8 mouse cellular contexts compared by ENCODE assay signal in genomic region chrX:98701635-98702034, GRCm38 (mm10).
DNase-seq lines count a peak whose midpoint lies in the region; ATAC-seq and TF ChIP-seq lines count a peak whose summit lies in the region.

No protein-coding gene starts in this region.

- no peak for ATAC-seq in heart, postnatal 0 days (ENCODE audit: insufficient read depth, low read depth)

- no peaks in the 10 kb centered on the region for H3K9me3 ChIP-seq in heart, postnatal 0 days (replicated peaks; ENCODE audit: control insufficient read depth, low read length)
- H3K9me3 ChIP-seq in embryonic facial prominence, embryonic 10.5 days = no peaks in the 10 kb centered on the region
- no peaks in the 10 kb centered on the region for H3K9me3 ChIP-seq in hindbrain, embryonic 10.5 days

- H3K27ac ChIP-seq in heart, postnatal 0 days (ENCODE audit: low read depth) = no peak overlapping the region
- no peak overlapping the region for H3K27ac ChIP-seq in bone marrow, adult 2 months (ENCODE audit: control insufficient read depth, insufficient read depth, low read depth, low read length, poor library complexity)
- no peak overlapping the region for H3K27ac ChIP-seq in embryonic facial prominence, embryonic 10.5 days (replicated peaks)
- H3K27ac ChIP-seq in hindbrain, embryonic 10.5 days = no peak overlapping the region
- no peak overlapping the region for H3K27ac ChIP-seq in small intestine, adult 2 months (ENCODE audit: insufficient read depth, low read depth, low read length)

- TF ChIP-seq EP300 in heart, postnatal 0 days (IDR thresholded peaks at IDR 0.05; ENCODE audit: low read depth) = no peak

- H3K4me1 ChIP-seq in heart, postnatal 0 days (ENCODE audit: control insufficient read depth, insufficient read depth) = no peaks in the 10 kb centered on the region
- no peaks in the 10 kb centered on the region for H3K4me1 ChIP-seq in bone marrow, adult 2 months (ENCODE audit: control insufficient read depth, insufficient read depth, low read length)
- no peaks in the 10 kb centered on the region for H3K4me1 ChIP-seq in embryonic facial prominence, embryonic 10.5 days
- H3K4me1 ChIP-seq in hindbrain, embryonic 10.5 days (replicated peaks) = no peaks in the 10 kb centered on the region
- no peaks in the 10 kb centered on the region for H3K4me1 ChIP-seq in small intestine, adult 2 months (ENCODE audit: control insufficient read depth, insufficient read depth, insufficient read length, low read length)

- TF ChIP-seq CTCF in heart, postnatal 0 days (IDR thresholded peaks at IDR 0.05; ENCODE audit: low read depth) = peak; percentile 73
- peak; percentile 58 for TF ChIP-seq CTCF in bone marrow, adult 2 months (IDR thresholded peaks at IDR 0.05; ENCODE audit: control insufficient read depth, insufficient read depth, low read length)
- peak; percentile 65; the same call in 1 of the 2 replicates for TF ChIP-seq CTCF in small intestine, adult 2 months (IDR thresholded peaks at IDR 0.05; ENCODE audit: extremely low read depth, insufficient read length, insufficient replicate concordance, low read depth, low read length)

- H3K27me3 ChIP-seq in heart, postnatal 0 days (ENCODE audit: control insufficient read depth, insufficient read depth, low read length) = no peaks in the 10 kb centered on the region
- H3K27me3 ChIP-seq in embryonic facial prominence, embryonic 10.5 days (replicated peaks; ENCODE audit: low read depth, poor library complexity, severe bottlenecking) = peaks cover 18% of the 10 kb centered on the region
- 0 out of 2 replicates have a peak, but pooled peaks cover 3% of the 10 kb centered on the region for H3K27me3 ChIP-seq in hindbrain, embryonic 10.5 days (ENCODE audit: insufficient read depth, poor library complexity, severe bottlenecking)
- H3K27me3 ChIP-seq in small intestine, adult 2 months (ENCODE audit: control insufficient read depth, insufficient read depth, low read length) = no peaks in the 10 kb centered on the region

- H3K4me3 ChIP-seq in heart, postnatal 0 days (ENCODE audit: low read depth, low read length) = no peak overlapping the region
- no peak overlapping the region for H3K4me3 ChIP-seq in bone marrow, adult 2 months (replicated peaks; ENCODE audit: control insufficient read depth, low read depth, low read length)
- no peak overlapping the region for H3K4me3 ChIP-seq in embryonic facial prominence, embryonic 10.5 days
- no peak overlapping the region for H3K4me3 ChIP-seq in hindbrain, embryonic 10.5 days
- H3K4me3 ChIP-seq in small intestine, adult 2 months (ENCODE audit: low read depth, low read length) = no peak overlapping the region

- intact Hi-C loops in heart, postnatal 25 days (cut with DNase I) = loop anchor here (1.0 to 10.0 kb wide), 2 partner anchors 218 to 413 kb away; no protein-coding TSS in a partner anchor

- no peak overlapping the region for H3K4me2 ChIP-seq in heart, postnatal 0 days (ENCODE audit: low read depth, low read length)

- H3K36me3 ChIP-seq in heart, postnatal 0 days (replicated peaks; ENCODE audit: control insufficient read depth, insufficient read depth, low read length) = no peaks in the 10 kb centered on the region
- no peaks in the 10 kb centered on the region for H3K36me3 ChIP-seq in embryonic facial prominence, embryonic 10.5 days (replicated peaks)
- H3K36me3 ChIP-seq in hindbrain, embryonic 10.5 days = no peaks in the 10 kb centered on the region
- H3K36me3 ChIP-seq in small intestine, adult 2 months (ENCODE audit: control insufficient read depth, insufficient read depth, low read length) = no peaks in the 10 kb centered on the region

- no peak overlapping the region for H3K9ac ChIP-seq in heart, postnatal 0 days (replicated peaks; ENCODE audit: low read depth, low read length)

- no peak for TF ChIP-seq POLR2A in bone marrow, adult 2 months (IDR thresholded peaks at IDR 0.05; ENCODE audit: borderline replicate concordance, control insufficient read depth, low read depth, low read length)
- no peak for TF ChIP-seq POLR2A in small intestine, adult 2 months (IDR thresholded peaks at IDR 0.05; ENCODE audit: low read depth, low read length)

- WGBS in heart, postnatal 0 days = 25% methylated on average over 4 of the region's 4 CpGs
- 14% methylated on average over 4 of the region's 4 CpGs for WGBS in bone marrow, adult 2 months
- WGBS in embryonic facial prominence, embryonic 10.5 days = 24% methylated on average over 4 of the region's 4 CpGs
- 31% methylated on average over 4 of the region's 4 CpGs for WGBS in hindbrain, embryonic 10.5 days
- WGBS in small intestine, adult 2 months = 6% methylated on average over 4 of the region's 4 CpGs

- DNase-seq in heart, postnatal 0 days (ENCODE audit: low spot score) = peak; percentile 41
- no peak for DNase-seq in heart, postnatal 25 days (ENCODE audit: low spot score)
- peak; percentile 52 for DNase-seq in embryonic facial prominence, embryonic 10.5 days (ENCODE audit: low spot score)
- DNase-seq in hindbrain, embryonic 10.5 days (ENCODE audit: low spot score) = peak; percentile 41
- peak; percentile 18 for DNase-seq in left cerebral cortex, adult 11 months (ENCODE audit: low spot score)
- peak; percentile 70 for DNase-seq in mesoderm, embryonic 11.5 days (ENCODE audit: low read depth, low spot score)
